Mouse (Mus musculus) G1E-ER4 (cell line): Measurements from ENCODE around the gene Olfr974. TPM values are rescaled to one million over a fixed set of nuclear protein-coding genes. Genes with fewer than 3 reads are reported as not detected.
"Not testable (repeated sequence)": the region's sequence is repeated elsewhere in the genome, so short reads cannot be mapped to it uniquely, and the experiment has no call there.

Experiments used
- GATA1 ChIP-seq: IDR thresholded peaks from one replicate; pipeline ENCODE4 v1.8.0; 2012; ENCODE audit warnings: low read length, inconsistent platforms
- polyA plus RNA-seq: library from polyadenylated mRNA; stranded (reverse); fragments of >175 nt; gene quantifications from 2 replicates; pipeline ENCODE4 v1.2.3, GENCODE M21; 2012

Gene Olfr974
- not detected in 2 replicates for polyA plus RNA-seq

DNA sequence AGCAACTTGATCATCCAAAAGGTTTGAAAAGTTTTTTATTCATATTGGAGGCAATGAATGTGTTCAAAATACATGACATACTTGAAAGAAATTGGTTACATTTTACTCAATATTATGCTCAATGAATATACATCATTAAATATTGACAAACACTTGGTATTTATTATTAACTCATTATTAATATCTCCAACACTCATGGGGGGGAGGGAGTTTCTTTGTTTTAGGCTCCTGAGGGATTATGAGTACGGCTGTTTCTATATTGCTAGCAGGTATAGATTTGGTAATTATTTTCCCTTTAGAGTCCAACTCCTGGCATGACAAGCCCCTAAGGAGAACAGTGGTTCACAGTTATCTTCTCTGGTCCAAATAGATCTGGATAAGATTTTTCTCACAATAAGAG lies at the start of gene Olfr974:
Gene Olfr974 (plus strand): TSS at position 301 of the 400 bp plus-strand sequence.
- no peak for TF ChIP-seq GATA1

DNA sequence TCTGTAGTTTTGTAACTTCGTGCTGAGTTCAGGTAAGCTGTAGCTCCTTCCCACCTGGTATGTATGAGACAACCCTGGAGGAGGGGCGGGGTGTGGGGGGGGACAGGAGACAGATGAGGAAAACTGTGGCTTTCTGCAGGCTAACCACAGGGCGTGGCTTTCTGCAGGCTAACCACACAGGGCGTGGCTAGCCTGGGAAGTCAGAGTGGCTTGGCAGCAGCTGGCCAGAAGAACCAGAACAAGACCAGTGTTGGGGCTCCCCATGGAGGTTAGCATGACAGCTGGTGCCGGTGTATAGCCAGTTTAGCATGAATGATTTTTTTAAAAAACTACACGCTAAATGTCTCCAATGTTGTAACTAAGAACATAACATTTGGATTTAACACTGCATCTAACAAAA lies 32.2 kb upstream of the Olfr974 start:
- no peak for TF ChIP-seq GATA1

DNA sequence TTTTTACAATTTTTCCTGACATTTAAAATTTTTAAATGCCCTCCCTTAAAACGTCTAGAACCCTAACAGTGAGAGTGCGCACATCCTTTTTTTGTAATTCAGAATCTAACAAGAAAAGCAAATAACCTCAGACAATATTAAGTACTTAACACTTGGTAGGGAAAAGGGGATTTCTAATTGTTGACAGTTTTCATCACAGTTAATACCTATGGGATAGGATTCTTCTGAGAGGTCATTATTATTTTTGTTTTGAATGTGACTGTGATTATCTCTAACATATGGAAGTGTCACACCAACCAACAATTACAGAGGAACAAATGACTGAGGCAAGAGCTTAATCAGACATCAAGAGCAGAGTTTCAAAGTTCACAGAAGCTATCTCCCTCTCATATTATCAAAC lies 30.3 kb upstream of the Olfr974 start, which contains the start of gene Olfr229:
Gene Olfr229 (plus strand): TSS at position 301 of the 400 bp plus-strand sequence.
- TF ChIP-seq GATA1: no peak

- TF ChIP-seq GATA1: no peak
Measured at GRCm38 (mm10) chr9:39909939-39910338, 27.4 kb upstream of the Olfr974 start.

DNA sequence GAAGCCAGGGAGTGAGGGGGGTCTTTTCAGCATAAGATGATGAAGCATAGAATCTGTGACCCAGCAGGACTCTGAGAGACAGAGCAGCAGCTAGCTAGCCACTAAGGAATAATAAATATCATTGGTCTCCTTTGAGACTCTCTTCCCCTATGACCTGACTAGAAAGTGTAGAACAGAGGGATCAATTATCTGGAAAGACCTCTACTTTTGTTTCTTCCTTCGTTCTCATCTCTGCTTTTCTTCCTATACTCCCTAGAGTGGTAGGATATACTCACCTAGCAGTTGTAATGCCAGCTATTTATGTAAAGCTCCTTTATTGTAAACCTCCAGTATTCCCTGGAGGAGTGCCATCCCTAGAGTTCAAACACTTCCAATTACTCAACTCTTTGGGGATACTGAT lies 14.6 kb downstream of the Olfr974 start, which contains the start of gene Olfr975:
Gene Olfr975 (minus strand): TSS at position 101 of the 400 bp plus-strand sequence.
- no peak for TF ChIP-seq GATA1

DNA sequence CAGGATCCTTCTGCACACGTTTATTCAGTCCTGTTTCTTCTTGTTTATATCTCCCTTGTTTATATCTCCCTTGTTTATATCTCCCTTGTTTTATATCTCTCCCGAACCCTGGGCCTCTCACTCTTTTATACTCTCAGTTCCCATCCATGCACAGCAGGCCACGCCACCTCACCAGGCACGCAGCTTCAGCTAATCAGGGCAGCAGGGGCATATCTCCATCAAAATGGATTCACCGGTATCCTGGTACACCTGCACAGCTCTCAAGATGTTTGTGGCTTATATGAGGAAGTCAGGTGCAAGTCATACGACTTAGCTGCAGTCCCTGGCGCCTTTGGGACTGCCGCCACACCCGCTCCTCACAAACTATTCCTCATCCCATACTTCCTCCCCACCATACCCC lies 23.7 kb downstream of the Olfr974 start, which contains the start of gene Olfr976:
Gene Olfr976 (minus strand): TSS at position 101 of the 400 bp plus-strand sequence.
- TF ChIP-seq GATA1: not testable (repeated sequence)

DNA sequence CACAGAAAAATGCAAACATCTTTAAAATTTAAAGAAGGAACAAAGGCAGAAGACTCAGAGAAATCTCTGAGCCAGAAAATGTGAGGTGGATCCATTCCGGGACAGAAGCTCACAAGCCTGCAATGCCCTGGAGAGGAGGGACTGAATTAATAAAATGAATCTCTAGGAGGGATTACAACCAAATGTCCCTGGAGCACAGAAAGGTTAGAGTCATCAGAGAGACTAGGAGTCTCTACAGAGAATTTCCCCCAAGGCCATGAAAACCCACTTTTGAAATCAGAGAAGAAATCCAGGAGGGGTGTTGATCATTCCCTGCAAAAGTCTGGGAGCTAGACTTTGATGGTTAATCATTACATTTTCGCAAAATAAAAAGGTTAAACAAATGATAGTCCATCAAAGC lies 54.5 kb downstream of the Olfr974 start, which contains the start of gene Olfr978:
Gene Olfr978 (plus strand): TSS at position 301 of the 400 bp plus-strand sequence.
- TF ChIP-seq GATA1: no peak

Other genes with a start within 250 kb of the Olfr974 start
- not detected in 2 replicates for gene Olfr149, start 230.4 kb upstream of the Olfr974 start, polyA plus RNA-seq
- not detected in 2 replicates for gene Olfr965, start 226.1 kb upstream of the Olfr974 start, polyA plus RNA-seq
- gene Olfr150, start 206.5 kb upstream of the Olfr974 start, polyA plus RNA-seq: not detected in 2 replicates
- gene Olfr967, start 191.3 kb upstream of the Olfr974 start, polyA plus RNA-seq: not detected in 2 replicates
- not detected in 2 replicates for gene Olfr968, start 154.2 kb upstream of the Olfr974 start, polyA plus RNA-seq
- gene Olfr969, start 146.6 kb upstream of the Olfr974 start, polyA plus RNA-seq: not detected in 2 replicates
- not detected in 2 replicates for gene Olfr970, start 128.6 kb upstream of the Olfr974 start, polyA plus RNA-seq
- gene Olfr971, start 100.6 kb upstream of the Olfr974 start, polyA plus RNA-seq: not detected in 2 replicates
- not detected in 2 replicates for gene Olfr972, start 71.1 kb upstream of the Olfr974 start, polyA plus RNA-seq
- not detected in 2 replicates for gene Olfr229, start 30.2 kb upstream of the Olfr974 start, polyA plus RNA-seq
- not detected in 2 replicates for gene Olfr975, start 14.5 kb downstream of the Olfr974 start, polyA plus RNA-seq
- not detected in 2 replicates for gene Olfr976, start 23.6 kb downstream of the Olfr974 start, polyA plus RNA-seq
- gene Olfr978, start 54.6 kb downstream of the Olfr974 start, polyA plus RNA-seq: not detected in 2 replicates
- not detected in 2 replicates for gene Olfr979, start 66.0 kb downstream of the Olfr974 start, polyA plus RNA-seq
- not detected in 2 replicates for gene Olfr980, start 72.1 kb downstream of the Olfr974 start, polyA plus RNA-seq
- gene Olfr981, start 84.0 kb downstream of the Olfr974 start, polyA plus RNA-seq: not detected in 2 replicates
- not detected in 2 replicates for gene Olfr982, start 136.3 kb downstream of the Olfr974 start, polyA plus RNA-seq
- gene Olfr983, start 156.1 kb downstream of the Olfr974 start, polyA plus RNA-seq: not detected in 2 replicates
- gene Olfr984, start 176.7 kb downstream of the Olfr974 start, polyA plus RNA-seq: not detected in 2 replicates
- not detected in 2 replicates for gene Olfr985, start 192.7 kb downstream of the Olfr974 start, polyA plus RNA-seq
- not detected in 2 replicates for gene Tmem225, start 210.6 kb downstream of the Olfr974 start, polyA plus RNA-seq
- gene Olfr986, start 243.4 kb downstream of the Olfr974 start, polyA plus RNA-seq: not detected in 2 replicates